Mouse (Mus musculus) urinary bladder, postnatal 25 days (tissue): ENCODE measurements around the gene Klhl7.

ENCODE experiments used
- DNase-seq: peaks from one replicate; pipeline ENCODE4 v3.0.0; 2022; ENCODE audit warnings: low spot score

Klhl7 gene

GRCm38 (mm10) chr5:24181514-24182295, 81.3 kb downstream of the Klhl7 start:
- no peak for DNase-seq

- DNase-seq = no peak
Measured at GRCm38 (mm10) chr5:24182296-24182734, 81.9 kb downstream of the Klhl7 start.

- DNase-seq = no peak
Measured at GRCm38 (mm10) chr5:24183096-24183495, 82.7 kb downstream of the Klhl7 start.

GRCm38 (mm10) chr5:24184011-24184410, 83.6 kb downstream of the Klhl7 start:
- no peak for DNase-seq

GRCm38 (mm10) chr5:24188476-24188875, 88.1 kb downstream of the Klhl7 start:
- DNase-seq = no peak

- DNase-seq = no peak
Measured at GRCm38 (mm10) chr5:24191821-24192220, 91.4 kb downstream of the Klhl7 start.

- DNase-seq = no peak
Measured at GRCm38 (mm10) chr5:24201006-24201405, 100.6 kb downstream of the Klhl7 start.

GRCm38 (mm10) chr5:24202492-24202891, 102.1 kb downstream of the Klhl7 start:
- no peak for DNase-seq

GRCm38 (mm10) chr5:24203266-24203665, 102.9 kb downstream of the Klhl7 start:
- no peak for DNase-seq

- DNase-seq = no peak
Measured at GRCm38 (mm10) chr5:24207965-24208364, 107.6 kb downstream of the Klhl7 start.

GRCm38 (mm10) chr5:24208505-24208904, 108.1 kb downstream of the Klhl7 start:
- DNase-seq = no peak
